Mouse (Mus musculus) heart, postnatal 0 days (tissue): ENCODE results near the gene Ccz1. TPM values are rescaled to one million over a fixed set of nuclear protein-coding genes. Genes with fewer than 3 reads are reported as not detected.
"Not testable (repeated sequence)": the region's sequence is repeated elsewhere in the genome, so short reads cannot be mapped to it uniquely, and the experiment has no call there.

Experiments
- ATAC-seq: fragments of 200-750 bp; cut with Nextera tagmentation; 2 replicates; pipeline ENCODE4 v1.8.0; 2017; ENCODE audit warnings: low read depth, moderate number of reproducible peaks, moderate library complexity; ENCODE audit not compliant: insufficient read depth
- DNase-seq: peaks from one replicate; pipeline ENCODE4 v3.0.0-alpha.2; 2016; ENCODE audit warnings: low spot score
- H3K27ac ChIP-seq: fragments of 300-500 bp; sonication (generic); 2 replicates; pipeline ENCODE4 v1.5.1; 2014; ENCODE audit warnings: low read depth, mild to moderate bottlenecking
- H3K27me3 ChIP-seq: fragments of 300-500 bp; sonication (generic); 2 replicates; pipeline ENCODE4 v1.6.1; 2014; ENCODE audit warnings: low read length, mixed read lengths; ENCODE audit not compliant: control insufficient read depth, insufficient read depth
- H3K36me3 ChIP-seq: fragments of 300-500 bp; sonication (generic); replicated peaks from 2 replicates; pipeline ENCODE4 v1.6.1; 2014; ENCODE audit warnings: low read length, mixed read lengths; ENCODE audit not compliant: control insufficient read depth, insufficient read depth
- H3K4me1 ChIP-seq: fragments of 300-500 bp; sonication (generic); 2 replicates; pipeline ENCODE4 v1.6.1; 2014; ENCODE audit warnings: antibody characterized with exemption; ENCODE audit not compliant: control insufficient read depth, insufficient read depth
- H3K4me2 ChIP-seq: fragments of 300-500 bp; sonication (generic); 2 replicates; pipeline ENCODE4 v1.6.1; 2014; ENCODE audit warnings: low read depth, mild to moderate bottlenecking, low read length, moderate library complexity
- H3K4me3 ChIP-seq: fragments of 300-500 bp; sonication (generic); 2 replicates; pipeline ENCODE4 v1.5.1; 2014; ENCODE audit warnings: low read depth, low read length
- H3K9ac ChIP-seq: fragments of 300-500 bp; sonication (generic); replicated peaks from 2 replicates; pipeline ENCODE4 v1.6.1; 2014; ENCODE audit warnings: low read depth, low read length, mixed read lengths
- H3K9me3 ChIP-seq: fragments of 300-500 bp; sonication (generic); replicated peaks from 2 replicates; pipeline ENCODE4 v1.6.1; 2016; ENCODE audit warnings: low read length; ENCODE audit not compliant: control insufficient read depth
- CTCF ChIP-seq: IDR thresholded peaks from 2 replicates; pipeline ENCODE4 v1.5.1; 2016; ENCODE audit warnings: antibody characterized with exemption, control low read depth, low read depth
- EP300 ChIP-seq: IDR thresholded peaks from 2 replicates; pipeline ENCODE4 v1.6.1; 2016; ENCODE audit warnings: antibody characterized with exemption, low read depth
- WGBS: fragments of 180-500 bp; shearing (Covaris S2); extraction: QIAGEN DNeasy Blood & Tissue Kit; methylation state at CpG from one replicate; pipeline ENCODE4 v1.1.7; 2014; 5-methylcytosine and 5-hydroxymethylcytosine counted together
- polyA plus RNA-seq: library from polyadenylated mRNA; unstranded; fragments of >200 nt; fragmentation: Nextera tagmentation; extraction: Ambion mirVana; gene quantifications from 2 replicates; pipeline ENCODE4 v1.2.1, GENCODE M21; 2015
- total RNA-seq: library from RNA; depleted of rRNA; stranded (reverse); fragments of >200 nt; gene quantifications from 2 replicates; pipeline ENCODE4 v1.2.3, GENCODE M21; 2014; ENCODE audit warnings: low replicate concordance

Ccz1 gene
- total and polyA plus RNA-seq, 2 experiments from 2014 or later: 34.0 to 44.2 TPM

- H3K4me2 ChIP-seq: no peak overlapping the region
- H3K36me3 ChIP-seq: no peaks in the 10 kb centered on the region
- H3K9ac ChIP-seq: no peak overlapping the region
- no peak overlapping the region for H3K27ac ChIP-seq
- DNase-seq: no peak
- no peak overlapping the region for H3K4me3 ChIP-seq
- ATAC-seq: no peak
- no peaks in the 10 kb centered on the region for H3K4me1 ChIP-seq
- H3K27me3 ChIP-seq: no peaks in the 10 kb centered on the region
- H3K9me3 ChIP-seq: no peaks in the 10 kb centered on the region
- TF ChIP-seq EP300 (no peak), CTCF (no peak)
- 53% methylated on average over 7 of the region's 7 CpGs for WGBS
Measured at GRCm38 (mm10) chr5:144034567-144034966, 19.9 kb upstream of the Ccz1 start.

GRCm38 (mm10) chr5:144032491-144032890 lies 17.8 kb upstream of the Ccz1 start:
- H3K4me2 ChIP-seq: no peak overlapping the region
- H3K36me3 ChIP-seq: no peaks in the 10 kb centered on the region
- no peak for TF ChIP-seq EP300
- no peaks in the 10 kb centered on the region for H3K9me3 ChIP-seq
- 79% methylated on average over 7 of the region's 7 CpGs for WGBS
- H3K4me1 ChIP-seq: no peaks in the 10 kb centered on the region
- no peak overlapping the region for H3K27ac ChIP-seq
- DNase-seq: no peak
- no peaks in the 10 kb centered on the region for H3K27me3 ChIP-seq
- no peak for ATAC-seq
- no peak overlapping the region for H3K4me3 ChIP-seq
- no peak overlapping the region for H3K9ac ChIP-seq

GRCm38 (mm10) chr5:144026620-144027263 lies 12.1 kb upstream of the Ccz1 start, which contains the start of gene Ocm:
Gene Ocm (minus strand): TSS chr5:144026670.
- Histone ChIP-seq H3K36me3 (no peaks in the 10 kb centered on the region), H3K9me3 (no peaks in the 10 kb centered on the region), H3K4me2 (no peak within 1 kb of the TSS), H3K9ac (no peak within 1 kb of the TSS), H3K27ac (no peak within 1 kb of the TSS), H3K4me1 (no peaks in the 10 kb centered on the region), H3K4me3 (no peak within 1 kb of the TSS), H3K27me3 (no peaks in the 10 kb centered on the region)
- DNase-seq (no peak), ATAC-seq (no peak)
- TF ChIP-seq CTCF: no peak
- 63% methylated on average over 11 of the region's 11 CpGs for WGBS

- no peaks in the 10 kb centered on the region for H3K27me3 ChIP-seq
- peaks cover 19% of the 10 kb centered on the region for H3K36me3 ChIP-seq
- H3K4me2 ChIP-seq: no peak overlapping the region
- ATAC-seq (no peak), DNase-seq (no peak)
- no peak overlapping the region for H3K4me3 ChIP-seq
- 86% methylated on average over 9 of the region's 9 CpGs for WGBS
- H3K9me3 ChIP-seq: no peaks in the 10 kb centered on the region
- no peak for TF ChIP-seq EP300
- no peak for TF ChIP-seq CTCF
- H3K9ac ChIP-seq: no peak overlapping the region
- no peak overlapping the region for H3K27ac ChIP-seq
- H3K4me1 ChIP-seq: no peaks in the 10 kb centered on the region
Measured at GRCm38 (mm10) chr5:144015845-144016244, 1.2 kb upstream of the Ccz1 start.

GRCm38 (mm10) chr5:144015312-144015650 lies 604 bp upstream of the Ccz1 start:
- peaks cover 24% of the 10 kb centered on the region for H3K36me3 ChIP-seq
- no peaks in the 10 kb centered on the region for H3K27me3 ChIP-seq
- no peak overlapping the region for H3K9ac ChIP-seq
- ATAC-seq: no peak
- H3K4me2 ChIP-seq: peak overlapping the region; percentile 61
- no peak overlapping the region for H3K27ac ChIP-seq
- H3K9me3 ChIP-seq: no peaks in the 10 kb centered on the region
- DNase-seq: no peak
- peak overlapping the region; percentile 86; the same call in 1 of the 2 replicates for H3K4me3 ChIP-seq
- H3K4me1 ChIP-seq: no peaks in the 10 kb centered on the region
- TF ChIP-seq EP300: no peak
- TF ChIP-seq CTCF: no peak
- 75% methylated on average over 3 of the region's 3 CpGs for WGBS

- peak overlapping the region; percentile 86 for H3K4me3 ChIP-seq
- H3K27me3 ChIP-seq, H3K9ac ChIP-seq, ATAC-seq, DNase-seq, H3K9me3 ChIP-seq, H3K27ac ChIP-seq, H3K4me1 ChIP-seq: not testable (repeated sequence)
- H3K4me2 ChIP-seq: peak overlapping the region; percentile 61
- peaks cover 40% of the 10 kb centered on the region for H3K36me3 ChIP-seq
- 57% methylated on average over 12 of the region's 13 CpGs for WGBS
Measured at GRCm38 (mm10) chr5:144013366-144014134, 1.1 kb downstream of the Ccz1 start.
